Mouse (Mus musculus): Measurements from ENCODE around the gene Rspo1. TPM values are rescaled to one million over a fixed set of nuclear protein-coding genes. Genes with fewer than 3 reads are reported as not detected.

The Rspo1 gene
- polyA plus RNA-seq, 1 experiment, result 0.60 TPM

DNA sequence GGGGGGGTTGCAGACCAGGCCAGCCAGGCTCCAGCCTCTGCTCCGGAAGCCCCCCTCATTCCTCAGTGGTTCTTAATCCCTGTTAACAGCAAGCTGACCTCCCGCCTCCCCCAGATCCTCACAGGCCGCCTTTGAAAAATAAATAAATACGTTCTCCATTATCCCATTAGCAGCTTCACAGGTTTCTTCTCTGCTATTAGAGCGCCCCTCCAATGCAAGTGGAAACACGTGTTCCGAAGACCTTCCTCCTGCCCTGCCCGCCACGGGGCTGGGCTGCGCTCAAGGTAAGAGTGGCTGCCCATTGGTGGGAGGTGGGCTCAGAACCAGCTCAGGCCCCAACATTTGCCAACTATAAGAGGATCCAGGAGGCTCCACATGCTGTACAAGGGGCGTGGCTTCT, 23.7 kb upstream of the Rspo1 start:
- WGBS, result 43% methylated on average over 11 of the region's 11 CpGs
- Histone ChIP-seq H3K27ac (ENCODE audit: insufficient read depth, low read depth, low read length) (no peak overlapping the region), H3K36me3 (ENCODE audit: control insufficient read depth, insufficient read depth, low read length) (no peaks in the 10 kb centered on the region), H3K27me3 (ENCODE audit: control insufficient read depth, insufficient read depth, low read length) (no peaks in the 10 kb centered on the region), H3K4me1 (ENCODE audit: control insufficient read depth, insufficient read depth, insufficient read length, low read length) (no peaks in the 10 kb centered on the region), H3K4me3 (ENCODE audit: low read depth, low read length) (no peak overlapping the region)
- TF ChIP-seq POLR2A (IDR thresholded peaks at IDR 0.05; ENCODE audit: low read depth, low read length), result no peak
- TF ChIP-seq CTCF (IDR thresholded peaks at IDR 0.05; ENCODE audit: extremely low read depth, insufficient read length, insufficient replicate concordance, low read depth, low read length), result no peak

DNA sequence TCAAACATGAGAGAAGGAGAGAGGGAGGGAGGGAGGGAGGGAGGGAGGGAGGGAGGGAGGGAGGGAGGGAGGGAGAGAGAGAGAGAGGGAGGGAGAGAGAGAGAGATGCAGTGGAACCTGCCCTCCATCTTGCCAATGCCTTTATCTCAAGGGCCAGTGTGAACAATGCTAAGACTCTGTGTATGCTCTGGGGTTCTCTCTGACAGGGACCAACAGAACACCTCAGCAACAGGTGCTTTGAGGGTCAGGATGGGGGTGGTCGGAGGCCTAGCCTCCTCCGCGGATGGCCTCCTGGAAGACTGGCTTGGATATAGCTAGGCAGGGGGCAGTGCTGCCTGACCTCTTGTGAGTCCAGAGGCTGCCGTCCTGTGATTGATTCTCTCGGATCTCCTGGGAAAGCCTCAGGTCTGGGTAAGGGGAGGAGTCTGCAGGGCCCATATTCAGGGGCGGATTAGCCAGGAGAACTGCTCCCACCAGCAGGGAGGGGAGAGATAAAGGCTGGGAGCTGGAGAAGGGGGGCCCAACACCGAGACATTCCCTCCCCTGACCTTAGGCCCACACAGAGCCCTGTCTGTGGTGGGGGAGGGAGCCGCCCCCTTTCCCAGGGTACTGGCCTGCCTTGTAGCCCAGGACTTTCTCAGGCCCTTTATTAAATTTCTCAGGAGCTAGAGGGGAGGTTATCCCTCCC, 21.2 kb upstream of the Rspo1 start:
- 36% methylated on average over 8 of the region's 8 CpGs for WGBS
- Histone ChIP-seq H3K4me1 (ENCODE audit: control insufficient read depth, insufficient read depth, insufficient read length, low read length) (no peaks in the 10 kb centered on the region), H3K4me3 (ENCODE audit: low read depth, low read length) (no peak overlapping the region), H3K27ac (ENCODE audit: insufficient read depth, low read depth, low read length) (no peak overlapping the region), H3K36me3 (ENCODE audit: control insufficient read depth, insufficient read depth, low read length) (no peaks in the 10 kb centered on the region), H3K27me3 (ENCODE audit: control insufficient read depth, insufficient read depth, low read length) (no peaks in the 10 kb centered on the region)
- no peak for TF ChIP-seq CTCF (IDR thresholded peaks at IDR 0.05; ENCODE audit: extremely low read depth, insufficient read length, insufficient replicate concordance, low read depth, low read length)
- no peak for TF ChIP-seq POLR2A (IDR thresholded peaks at IDR 0.05; ENCODE audit: low read depth, low read length)

DNA sequence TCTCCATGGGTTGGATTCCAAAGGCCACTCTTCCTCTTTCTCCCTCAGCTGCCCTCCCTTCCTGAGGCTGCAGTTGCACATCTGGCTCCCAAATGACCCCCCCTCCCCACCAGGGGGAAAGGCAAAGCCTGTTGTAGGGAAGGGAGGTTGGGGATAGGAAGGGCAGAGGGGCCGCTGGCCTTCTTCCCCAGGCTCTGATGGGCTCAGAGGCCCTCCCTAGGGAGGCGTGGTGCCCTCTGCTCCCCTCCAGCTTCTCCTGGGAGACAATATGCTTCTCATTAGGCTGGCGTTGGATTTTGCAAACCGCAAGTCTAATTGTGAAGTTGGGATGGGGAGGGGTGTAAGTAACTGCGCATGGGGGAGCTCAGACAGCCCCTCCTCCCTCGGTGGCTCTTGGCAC, 17.5 kb upstream of the Rspo1 start:
- TF ChIP-seq CTCF (IDR thresholded peaks at IDR 0.05; ENCODE audit: extremely low read depth, insufficient read length, insufficient replicate concordance, low read depth, low read length) (no peak), POLR2A (IDR thresholded peaks at IDR 0.05; ENCODE audit: low read depth, low read length) (no peak)
- Histone ChIP-seq H3K27ac (ENCODE audit: insufficient read depth, low read depth, low read length) (no peak overlapping the region), H3K4me1 (ENCODE audit: control insufficient read depth, insufficient read depth, insufficient read length, low read length) (no peaks in the 10 kb centered on the region), H3K4me3 (ENCODE audit: low read depth, low read length) (no peak overlapping the region), H3K27me3 (ENCODE audit: control insufficient read depth, insufficient read depth, low read length) (no peaks in the 10 kb centered on the region), H3K36me3 (ENCODE audit: control insufficient read depth, insufficient read depth, low read length) (no peaks in the 10 kb centered on the region)
- WGBS, result 68% methylated on average over 6 of the region's 6 CpGs

DNA sequence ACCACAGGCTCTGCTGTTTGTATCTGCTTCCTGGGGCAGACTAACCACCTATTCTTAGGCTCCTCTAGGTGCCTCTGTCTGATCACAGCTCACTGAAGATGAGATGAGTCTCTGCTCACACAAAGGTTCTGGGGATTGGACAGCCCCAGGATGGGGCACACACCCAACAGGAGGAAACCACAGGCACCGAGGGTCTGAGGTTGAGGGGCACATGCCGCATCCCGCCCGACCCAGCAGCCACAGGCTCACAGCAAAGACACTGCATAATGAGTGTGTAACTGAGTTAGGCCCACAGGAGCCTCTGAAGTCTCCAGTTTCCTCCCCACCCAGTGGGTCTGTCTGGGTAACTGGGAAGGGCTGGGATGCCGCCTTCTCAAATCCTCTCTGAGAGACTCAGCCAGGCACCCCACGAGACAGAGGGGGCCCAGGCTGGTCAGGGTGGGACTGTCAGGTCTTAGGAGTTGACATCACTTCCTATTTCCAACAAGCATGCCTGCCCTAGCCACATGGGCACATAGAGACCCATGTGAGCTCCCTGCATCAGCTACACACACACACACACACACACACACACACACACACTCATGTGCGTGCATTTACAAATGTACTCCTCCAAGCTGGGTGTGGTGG, 16.9 kb upstream of the Rspo1 start:
- WGBS, result 71% methylated on average over 7 of the region's 7 CpGs
- H3K4me1 ChIP-seq (ENCODE audit: control insufficient read depth, insufficient read depth, insufficient read length, low read length), result no peaks in the 10 kb centered on the region
- TF ChIP-seq POLR2A (IDR thresholded peaks at IDR 0.05; ENCODE audit: low read depth, low read length) (no peak), CTCF (IDR thresholded peaks at IDR 0.05; ENCODE audit: extremely low read depth, insufficient read length, insufficient replicate concordance, low read depth, low read length) (no peak)
- no peaks in the 10 kb centered on the region for H3K36me3 ChIP-seq (ENCODE audit: control insufficient read depth, insufficient read depth, low read length)
- H3K27me3 ChIP-seq (ENCODE audit: control insufficient read depth, insufficient read depth, low read length), result no peaks in the 10 kb centered on the region
- no peak overlapping the region for H3K4me3 ChIP-seq (ENCODE audit: low read depth, low read length)
- no peak overlapping the region for H3K27ac ChIP-seq (ENCODE audit: insufficient read depth, low read depth, low read length)

DNA sequence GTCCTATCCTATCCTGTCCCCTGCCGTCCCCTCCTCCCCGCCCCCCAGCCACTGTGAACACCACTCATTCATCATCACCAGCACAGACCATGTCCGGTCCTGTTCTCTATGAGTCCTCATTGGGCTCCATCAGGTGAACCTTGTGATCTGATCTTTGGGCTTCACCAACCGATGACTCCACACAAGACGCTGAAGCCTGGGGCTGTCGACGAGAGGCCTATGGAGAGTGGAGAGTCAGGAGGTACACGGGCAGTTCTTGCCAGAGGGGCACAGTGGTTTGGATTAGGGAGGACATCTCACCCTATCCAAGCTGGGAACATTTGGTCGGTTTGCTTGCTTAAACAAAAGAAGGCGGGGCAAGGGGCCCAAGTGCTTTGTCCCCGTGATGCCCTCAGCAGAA, 16.0 kb upstream of the Rspo1 start:
- no peak overlapping the region for H3K4me3 ChIP-seq (ENCODE audit: low read depth, low read length)

DNA sequence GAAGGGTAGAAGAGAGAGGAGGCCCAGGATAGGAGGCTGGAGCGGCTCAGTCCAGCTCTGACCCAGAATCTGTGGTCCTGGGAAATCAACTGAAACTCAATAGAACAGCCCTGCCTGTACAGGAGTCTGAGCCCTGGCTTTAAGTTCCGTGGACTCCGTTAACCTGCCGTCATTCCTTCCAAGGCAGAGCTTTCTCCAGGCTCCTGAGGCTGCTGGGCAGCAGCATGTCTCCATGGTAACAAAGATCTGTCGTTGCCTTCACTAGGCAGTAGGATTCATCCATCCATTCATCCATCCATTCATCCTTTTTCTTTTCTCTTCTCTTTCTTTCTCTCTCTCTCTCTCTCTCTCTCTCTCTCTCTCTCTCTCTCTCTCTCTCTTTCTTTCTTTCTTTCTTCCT, 15.6 kb upstream of the Rspo1 start:
- Histone ChIP-seq H3K36me3 (ENCODE audit: control insufficient read depth, insufficient read depth, low read length) (no peaks in the 10 kb centered on the region), H3K4me1 (ENCODE audit: control insufficient read depth, insufficient read depth, insufficient read length, low read length) (no peaks in the 10 kb centered on the region), H3K4me3 (ENCODE audit: low read depth, low read length) (no peak overlapping the region), H3K27me3 (ENCODE audit: control insufficient read depth, insufficient read depth, low read length) (no peaks in the 10 kb centered on the region), H3K27ac (ENCODE audit: insufficient read depth, low read depth, low read length) (no peak overlapping the region)
- 26% methylated on average over 5 of the region's 5 CpGs for WGBS
- TF ChIP-seq POLR2A (IDR thresholded peaks at IDR 0.05; ENCODE audit: low read depth, low read length), result no peak

More for the DNA sequence above, 16.0 kb upstream of the Rspo1 start:
- H3K27ac ChIP-seq (ENCODE audit: insufficient read depth, low read depth, low read length), result no peak overlapping the region
- 64% methylated on average over 11 of the region's 11 CpGs for WGBS
- no peak for TF ChIP-seq CTCF (IDR thresholded peaks at IDR 0.05; ENCODE audit: extremely low read depth, insufficient read length, insufficient replicate concordance, low read depth, low read length)
- no peak for TF ChIP-seq POLR2A (IDR thresholded peaks at IDR 0.05; ENCODE audit: low read depth, low read length)
- H3K4me1 ChIP-seq (ENCODE audit: control insufficient read depth, insufficient read depth, insufficient read length, low read length), result no peaks in the 10 kb centered on the region
- H3K27me3 ChIP-seq (ENCODE audit: control insufficient read depth, insufficient read depth, low read length), result no peaks in the 10 kb centered on the region
- H3K36me3 ChIP-seq (ENCODE audit: control insufficient read depth, insufficient read depth, low read length), result no peaks in the 10 kb centered on the region

DNA sequence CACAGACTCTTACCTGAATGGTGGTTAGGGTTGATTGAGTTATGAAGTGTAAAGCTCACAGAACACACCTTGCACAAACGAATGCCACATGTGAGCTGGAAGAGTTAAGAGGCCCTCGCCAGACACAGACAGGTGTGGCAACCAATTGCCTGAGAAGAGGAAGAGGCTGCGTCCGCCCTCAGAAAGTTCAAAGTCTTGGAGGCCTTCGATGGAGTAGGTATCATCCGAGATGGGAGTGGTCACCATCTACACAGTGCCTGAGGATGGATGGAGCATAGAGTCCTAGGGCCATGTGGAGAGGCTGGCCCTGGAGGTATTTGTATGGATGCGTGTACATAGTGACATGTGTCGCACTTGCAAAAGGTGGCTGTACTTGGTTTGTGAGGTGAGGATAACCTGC, 15.1 kb upstream of the Rspo1 start:
- TF ChIP-seq POLR2A (IDR thresholded peaks at IDR 0.05; ENCODE audit: low read depth, low read length), result no peak
- TF ChIP-seq CTCF (IDR thresholded peaks at IDR 0.05; ENCODE audit: extremely low read depth, insufficient read length, insufficient replicate concordance, low read depth, low read length), result no peak
- Histone ChIP-seq H3K36me3 (ENCODE audit: control insufficient read depth, insufficient read depth, low read length) (no peaks in the 10 kb centered on the region), H3K27me3 (ENCODE audit: control insufficient read depth, insufficient read depth, low read length) (no peaks in the 10 kb centered on the region), H3K27ac (ENCODE audit: insufficient read depth, low read depth, low read length) (no peak overlapping the region), H3K4me1 (ENCODE audit: control insufficient read depth, insufficient read depth, insufficient read length, low read length) (no peaks in the 10 kb centered on the region), H3K4me3 (ENCODE audit: low read depth, low read length) (no peak overlapping the region)
- WGBS, result 28% methylated on average over 8 of the region's 8 CpGs
